Mouse (Mus musculus) CH12.LX (cell line): ENCODE data around the gene Zbtb20. TPM values are rescaled to one million over a fixed set of nuclear protein-coding genes. Genes with fewer than 3 reads are reported as not detected.

Experiments
- DNase-seq: peaks from one replicate; pipeline ENCODE4 v3.0.0-alpha.2; 2013; ENCODE audit errors: extremely low read depth
- H3K27ac ChIP-seq: 2 replicates; pipeline ENCODE4 v1.5.1; 2012; ENCODE audit warnings: low read depth, mild to moderate bottlenecking, control low read depth, moderate library complexity; ENCODE audit not compliant: insufficient read depth
- H3K27me3 ChIP-seq: replicated peaks from 2 replicates; pipeline ENCODE3; 2012; ENCODE audit warnings: inconsistent platforms
- H3K36me3 ChIP-seq, 2 experiments: replicated peaks in 1 of 2; 2 replicates each; pipeline versions ENCODE3 to v1.6.1; 2012; ENCODE audit warnings: inconsistent platforms in 1 of 2, low read length in 1 of 2, mild to moderate bottlenecking in 1 of 2, mixed read lengths in 1 of 2, moderate library complexity in 1 of 2; ENCODE audit not compliant: control insufficient read depth in 1 of 2, insufficient read depth in 1 of 2
- H3K4me1 ChIP-seq, 2 experiments: 2 replicates each; pipeline ENCODE4 v1.6.1; 2012; ENCODE audit warnings: inconsistent platforms in 1 of 2, moderate library complexity in 1 of 2; ENCODE audit not compliant: insufficient read depth in 2 of 2, control insufficient read depth in 1 of 2
- H3K4me2 ChIP-seq: 2 replicates; pipeline ENCODE4 v1.6.1; 2012; ENCODE audit warnings: low read depth, mild to moderate bottlenecking, control low read depth; ENCODE audit not compliant: poor library complexity, insufficient read depth, severe bottlenecking
- H3K4me3 ChIP-seq, 3 experiments: fragments of 150-350 bp in 1 of 3; sonication (generic) in 1 of 3; replicated peaks in 1 of 3; 2 replicates each; pipeline versions ENCODE3 to v1.5.1; 2011 to 2012; ENCODE audit warnings: low read depth in 2 of 3, low read length in 2 of 3, mild to moderate bottlenecking in 2 of 3, moderate library complexity in 2 of 3, control low read depth in 1 of 3, improper control_type of control experiment in 1 of 3, inconsistent platforms in 1 of 3, mixed read lengths in 1 of 3; ENCODE audit not compliant: poor library complexity in 1 of 3
- H3K79me2 ChIP-seq: replicated peaks from 2 replicates; pipeline ENCODE4 v1.6.1; 2012; ENCODE audit warnings: mild to moderate bottlenecking, moderate library complexity; ENCODE audit not compliant: control insufficient read depth, poor library complexity, insufficient read depth, severe bottlenecking; ENCODE audit errors: extremely low read depth
- H3K9ac ChIP-seq: 2 replicates; pipeline ENCODE4 v1.6.1; 2012; ENCODE audit warnings: low read depth, mild to moderate bottlenecking, control low read depth, moderate library complexity; ENCODE audit not compliant: insufficient read depth
- H3K9me3 ChIP-seq: replicated peaks from 2 replicates; pipeline ENCODE3; 2012; ENCODE audit warnings: low read length, inconsistent platforms, mixed read lengths
- BHLHE40 ChIP-seq: IDR thresholded peaks from 2 replicates; pipeline ENCODE4 v1.6.1; 2011; ENCODE audit warnings: mild to moderate bottlenecking, low read depth, low read length, improper control_type of control experiment
- CHD2 ChIP-seq: IDR thresholded peaks from 2 replicates; pipeline ENCODE4 v1.6.1; 2011; ENCODE audit warnings: low read length, improper control_type of control experiment
- CTCF ChIP-seq, 2 experiments: IDR thresholded peaks in 1 of 2; conservative IDR thresholded peaks in 1 of 2; 2 replicates each; pipeline ENCODE4 v1.5.1; 2011 to 2012; ENCODE audit warnings: low read depth in 2 of 2, low read length in 2 of 2, improper control_type of control experiment in 1 of 2, inconsistent platforms in 1 of 2, mild to moderate bottlenecking in 1 of 2, moderate library complexity in 1 of 2
- E2F4 ChIP-seq: IDR thresholded peaks from 2 replicates; pipeline ENCODE4 v1.6.1; 2011; ENCODE audit warnings: low read depth, low read length, improper control_type of control experiment; ENCODE audit not compliant: insufficient replicate concordance
- EP300 ChIP-seq: IDR thresholded peaks from 2 replicates; pipeline ENCODE4 v1.6.1; 2011; ENCODE audit warnings: low read length, improper control_type of control experiment
- ETS1 ChIP-seq: conservative IDR thresholded peaks from 2 replicates; pipeline ENCODE4 v1.6.1; 2012; ENCODE audit warnings: low read depth, mild to moderate bottlenecking, inconsistent platforms, low read length, improper control_type of control experiment, moderate library complexity
- GABPA ChIP-seq: IDR thresholded peaks from 2 replicates; pipeline ENCODE4 v1.6.1; 2012; ENCODE audit warnings: low read depth, low read length, improper control_type of control experiment, inconsistent platforms; ENCODE audit not compliant: insufficient replicate concordance
- IRF4 ChIP-seq: IDR thresholded peaks from 2 replicates; pipeline ENCODE4 v1.6.1; 2014; ENCODE audit warnings: low read depth, mild to moderate bottlenecking, inconsistent platforms, low read length, improper control_type of control experiment
- JUN ChIP-seq: IDR thresholded peaks from 2 replicates; pipeline ENCODE4 v1.6.1; 2011; ENCODE audit warnings: low read depth, mild to moderate bottlenecking, low read length, improper control_type of control experiment, moderate library complexity; ENCODE audit not compliant: insufficient read depth
- JUND ChIP-seq: conservative IDR thresholded peaks from 2 replicates; pipeline ENCODE4 v1.6.1; 2011; ENCODE audit warnings: low read depth, low read length, improper control_type of control experiment
- KAT2A ChIP-seq: IDR thresholded peaks from 2 replicates; pipeline ENCODE4 v1.6.1; 2012; ENCODE audit warnings: low read length, improper control_type of control experiment, inconsistent platforms; ENCODE audit not compliant: insufficient replicate concordance
- MAFK ChIP-seq: IDR thresholded peaks from 2 replicates; pipeline ENCODE4 v1.6.1; 2011; ENCODE audit warnings: low read length, improper control_type of control experiment; ENCODE audit not compliant: insufficient replicate concordance
- MAZ ChIP-seq: IDR thresholded peaks from 2 replicates; pipeline ENCODE4 v1.6.1; 2012; ENCODE audit warnings: low read depth, mild to moderate bottlenecking, inconsistent platforms, low read length, improper control_type of control experiment, moderate library complexity
- MEF2A ChIP-seq: IDR thresholded peaks from 2 replicates; pipeline ENCODE4 v1.6.1; 2014; ENCODE audit warnings: low read depth, mild to moderate bottlenecking, inconsistent platforms, low read length, improper control_type of control experiment, borderline replicate concordance
- MXI1 ChIP-seq: IDR thresholded peaks from 2 replicates; pipeline ENCODE4 v1.6.1; 2011; ENCODE audit warnings: mild to moderate bottlenecking, low read depth, low read length, improper control_type of control experiment
- MYC ChIP-seq: IDR thresholded peaks from 2 replicates; pipeline ENCODE4 v1.6.1; 2011; ENCODE audit warnings: low read depth, mild to moderate bottlenecking, improper control_type of control experiment, low read length
- NELFE ChIP-seq: IDR thresholded peaks from 2 replicates; pipeline ENCODE4 v1.6.1; 2011; ENCODE audit warnings: low read depth, low read length, improper control_type of control experiment
- POLR2A ChIP-seq: IDR thresholded peaks from 2 replicates; pipeline ENCODE4 v1.6.1; 2011; ENCODE audit warnings: low read depth, mild to moderate bottlenecking, improper control_type of control experiment, low read length
- POLR2AphosphoS2 ChIP-seq: IDR thresholded peaks from 2 replicates; pipeline ENCODE4 v1.6.1; 2011; ENCODE audit warnings: low read depth, low read length, improper control_type of control experiment
- RAD21 ChIP-seq: IDR thresholded peaks from 2 replicates; pipeline ENCODE4 v1.6.1; 2011; ENCODE audit warnings: low read depth, mild to moderate bottlenecking, low read length, improper control_type of control experiment, moderate library complexity
- RCOR1 ChIP-seq: conservative IDR thresholded peaks from 2 replicates; pipeline ENCODE4 v1.6.1; 2012; ENCODE audit warnings: low read depth, mild to moderate bottlenecking, inconsistent platforms, low read length, improper control_type of control experiment
- TBP ChIP-seq: conservative IDR thresholded peaks from 2 replicates; pipeline ENCODE4 v1.6.1; 2011; ENCODE audit warnings: low read depth, low read length, improper control_type of control experiment
- UBTF ChIP-seq: IDR thresholded peaks from 2 replicates; pipeline ENCODE4 v1.6.1; 2012; ENCODE audit warnings: low read depth, mild to moderate bottlenecking, inconsistent platforms, low read length, improper control_type of control experiment, moderate library complexity
- USF1 ChIP-seq: IDR thresholded peaks from 2 replicates; pipeline ENCODE4 v1.6.1; 2014; ENCODE audit warnings: low read depth, mild to moderate bottlenecking, inconsistent platforms, low read length, improper control_type of control experiment
- ZC3H11A ChIP-seq: IDR thresholded peaks from 2 replicates; pipeline ENCODE4 v1.6.1; 2012; ENCODE audit warnings: low read depth, mild to moderate bottlenecking, inconsistent platforms, low read length, improper control_type of control experiment
- ZKSCAN1 ChIP-seq: IDR thresholded peaks from 2 replicates; pipeline ENCODE4 v1.6.1; 2012; ENCODE audit warnings: low read depth, inconsistent platforms, low read length, improper control_type of control experiment, borderline replicate concordance
- ZNF384 ChIP-seq: IDR thresholded peaks from 2 replicates; pipeline ENCODE4 v1.6.1; 2012; ENCODE audit warnings: low read depth, low read length, improper control_type of control experiment, inconsistent platforms
- dilution Hi-C: fragments of 300-500 bp; cut with MboI; formaldehyde crosslinking; loops from 2 replicates; pipeline ENCODE4 v1.14.3; 2020; ENCODE audit warnings: low sequenced_read_pairs; ENCODE audit not compliant: extremely low pct_unique_long_range_greater_than_20kb, extremely low pct_ligation_motif_present
- in situ Hi-C: fragments of 300-500 bp; cut with MboI; formaldehyde crosslinking; loops from 3 replicates; pipeline ENCODE4 v1.14.3; 2019; ENCODE audit warnings: low sequenced_read_pairs, low pct_ligation_motif_present, low pct_unique_long_range_greater_than_20kb, mixed read lengths
- polyA plus RNA-seq: library from polyadenylated mRNA; unstranded; fragments of >175 nt; gene quantifications from 2 replicates; pipeline ENCODE4 v1.2.1, GENCODE M21; 2012; ENCODE audit warnings: low read depth; ENCODE audit not compliant: insufficient read length
- total RNA-seq, 2 experiments: library from RNA; depleted of rRNA; stranded (reverse); fragments of 300-350 nt in 1 of 2; fragments of >200 nt in 1 of 2; gene quantifications; 2 replicates each; pipeline ENCODE4 v1.2.3; 2012 to 2014

The Zbtb20 gene
- total and polyA plus RNA-seq, 3 experiments = 24.9 to 58.0 (median 51.6) TPM

- H3K9ac ChIP-seq = no peak overlapping the region
- peaks cover 64 to 97% of the 10 kb centered on the region in 2 experiments for H3K36me3 ChIP-seq
- H3K4me3 ChIP-seq = no peak overlapping the region
- dilution Hi-C loops = no loop called here
- H3K79me2 ChIP-seq = peaks cover 31% of the 10 kb centered on the region
- no peaks in the 10 kb centered on the region for H3K27me3 ChIP-seq
- no peak overlapping the region for H3K4me2 ChIP-seq
- no peak for TF ChIP-seq CTCF (conservative IDR thresholded peaks at IDR 0.05 in 1 of 2, IDR thresholded peaks at IDR 0.05 in 1 of 2; ENCODE audit: low read depth in 2 of 2, low read length in 2 of 2)
- no peak for TF ChIP-seq JUN
- no peak for TF ChIP-seq E2F4
- TF ChIP-seq JUND = no peak
- TF ChIP-seq NELFE = no peak
- TF ChIP-seq MYC = no peak
- TF ChIP-seq UBTF = no peak
- no peak; the same call in 1 of the 2 replicates for TF ChIP-seq POLR2AphosphoS2
- no peak for TF ChIP-seq ETS1
- no peak for TF ChIP-seq ZC3H11A
- TF ChIP-seq RCOR1 = no peak
- no peak for TF ChIP-seq MEF2A
- peaks cover 0 to 58% of the 10 kb centered on the region in 2 experiments; a peak in 3 of 4 replicates for H3K4me1 ChIP-seq
- H3K9me3 ChIP-seq = no peaks in the 10 kb centered on the region
- DNase-seq = no peak
- in situ Hi-C loops = loop anchor here (5.0 kb wide), 1 partner anchor 106 kb away; no protein-coding TSS in a partner anchor
- H3K27ac ChIP-seq = no peak overlapping the region
These were observed 715.2 kb downstream of the Zbtb20 start for GRCm38 (mm10) chr16:43590704-43591493.

GRCm38 (mm10) chr16:43592062-43592461 lies 716.4 kb downstream of the Zbtb20 start:
- Histone ChIP-seq H3K4me3 (no peak overlapping the region), H3K27ac (no peak overlapping the region), H3K9ac (no peak overlapping the region), H3K36me3 (peaks cover 62 to 97% of the 10 kb centered on the region in 2 experiments), H3K9me3 (no peaks in the 10 kb centered on the region), H3K4me1 (peaks cover 0 to 55% of the 10 kb centered on the region in 2 experiments; a peak in 3 of 4 replicates), H3K27me3 (no peaks in the 10 kb centered on the region), H3K79me2 (peaks cover 23% of the 10 kb centered on the region), H3K4me2 (no peak overlapping the region)
- TF ChIP-seq UBTF (no peak), USF1 (no peak), MEF2A (no peak), MXI1 (no peak), JUND (no peak), IRF4 (no peak), BHLHE40 (no peak), ZC3H11A (no peak), EP300 (no peak), ZNF384 (no peak), KAT2A (no peak), MYC (no peak), GABPA (no peak), MAZ (no peak), RAD21 (no peak), CHD2 (no peak), MAFK (no peak), TBP (no peak), ZKSCAN1 (no peak), POLR2A (no peak)
- dilution Hi-C loops (no loop called here), in situ Hi-C loops (loop anchor here (5.0 kb wide), 1 partner anchor 105 kb away; no protein-coding TSS in a partner anchor)
- DNase-seq = no peak
